Mouse (Mus musculus) ES-Bruce4 (cell line): ENCODE measurements around the gene Tekt4.
A peak's percentile ranks its signal among the peaks of the same experiment; 100 is the strongest.

Experiments
- CTCF ChIP-seq: IDR thresholded peaks from one replicate; pipeline ENCODE4 v1.8.1; 2011; ENCODE audit warnings: low read depth, low read length
- EP300 ChIP-seq: IDR thresholded peaks from 2 replicates; pipeline ENCODE4 v1.6.1; 2011; ENCODE audit warnings: low read depth, low read length; ENCODE audit not compliant: insufficient read depth
- POLR2A ChIP-seq: IDR thresholded peaks from one replicate; pipeline ENCODE4 v1.8.1; 2011; ENCODE audit warnings: low read length; ENCODE audit not compliant: insufficient read depth

- TF ChIP-seq CTCF (peak; percentile 62), POLR2A (no peak), EP300 (no peak)
Measured at GRCm38 (mm10) chr17:25508860-25509577, 54.6 kb downstream of the Tekt4 start.
